ENCODE assay signal across 8 mouse cellular contexts in the genomic region with DNA sequence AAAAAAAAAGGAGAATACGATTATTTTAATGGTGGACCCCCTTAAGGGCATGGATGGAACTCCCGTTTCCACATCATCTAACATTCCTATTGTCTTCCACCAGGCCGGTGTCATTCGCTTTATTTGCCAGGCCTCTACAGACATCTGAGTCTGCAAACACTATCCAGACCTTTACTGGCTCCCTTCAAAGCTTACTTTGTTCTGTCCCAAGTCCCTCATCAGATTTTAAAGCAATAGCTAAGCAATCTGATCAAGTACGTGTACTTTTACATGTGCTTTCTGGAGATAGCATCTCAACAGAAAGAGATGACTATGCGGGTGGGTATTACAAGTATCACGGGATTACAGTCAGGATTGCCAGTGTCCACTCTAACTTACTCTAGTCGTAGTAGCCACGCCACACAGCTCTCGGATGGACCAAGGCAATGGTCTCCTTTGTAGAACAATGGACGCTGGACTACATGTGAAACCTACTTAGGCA. TPM values are rescaled to one million over a fixed set of nuclear protein-coding genes. Genes with fewer than 3 reads are reported as not detected.
A peak's percentile ranks its signal among the peaks of the same experiment; 100 is the strongest.
DNase-seq lines count a peak whose midpoint lies in the region; ATAC-seq lines count a peak whose summit lies in the region.

No protein-coding gene starts in this region.

- peak overlapping the region; percentile 87 for H3K4me3 ChIP-seq in kidney, embryonic 14.5 days (ENCODE audit: low read length)
- peak overlapping the region; percentile 95 for H3K4me3 ChIP-seq in forebrain, embryonic 13.5 days
- H3K4me3 ChIP-seq in liver, embryonic 16.5 days (ENCODE audit: low read depth, low read length): peak overlapping the region; percentile 76

- no peak for ATAC-seq in kidney, embryonic 14.5 days (ENCODE audit: low FRiP score, low TSS enrichment)
- no peak for ATAC-seq in forebrain, embryonic 13.5 days
- ATAC-seq in liver, embryonic 16.5 days (ENCODE audit: low read depth): no peak
- no peak for ATAC-seq in inflammation-experienced regulatory T-cells, adult 6 months

- peak overlapping the region; percentile 83 for H3K9ac ChIP-seq in kidney, embryonic 14.5 days (ENCODE audit: low read depth, low read length)
- peak overlapping the region; percentile 94 for H3K9ac ChIP-seq in forebrain, embryonic 13.5 days
- H3K9ac ChIP-seq in liver, embryonic 16.5 days (ENCODE audit: low read depth, low read length): peak overlapping the region; percentile 83

- 4% methylated on average over 11 of the region's 11 CpGs for whole genome bisulfite sequencing in kidney, embryonic 14.5 days
- WGBS in forebrain, embryonic 13.5 days: 2% methylated on average over 11 of the region's 11 CpGs
- WGBS in liver, embryonic 16.5 days (ENCODE audit: insufficient replicate concordance): 9% methylated on average over 11 of the region's 11 CpGs

- 0 out of 2 replicates have a peak, but pooled peaks cover 1% of the 10 kb centered on the region for H3K4me1 ChIP-seq in kidney, embryonic 14.5 days (ENCODE audit: control insufficient read depth, insufficient read depth, low read length)
- H3K4me1 ChIP-seq in forebrain, embryonic 13.5 days: peaks cover 11% of the 10 kb centered on the region
- H3K4me1 ChIP-seq in liver, embryonic 16.5 days (ENCODE audit: control insufficient read depth, low read depth, low read length): peaks cover 17% of the 10 kb centered on the region

- no peaks in the 10 kb centered on the region for H3K27me3 ChIP-seq in kidney, embryonic 14.5 days (ENCODE audit: control insufficient read depth, insufficient read depth, low read length)
- H3K27me3 ChIP-seq in forebrain, embryonic 13.5 days: no peaks in the 10 kb centered on the region
- H3K27me3 ChIP-seq in liver, embryonic 16.5 days (ENCODE audit: control insufficient read depth, insufficient read depth, low read depth, low read length): no peaks in the 10 kb centered on the region

- no peaks in the 10 kb centered on the region for H3K36me3 ChIP-seq in kidney, embryonic 14.5 days (ENCODE audit: control insufficient read depth, insufficient read depth, low read length)
- H3K36me3 ChIP-seq in forebrain, embryonic 13.5 days (ENCODE audit: poor library complexity, severe bottlenecking): no peaks in the 10 kb centered on the region
- H3K36me3 ChIP-seq in liver, embryonic 16.5 days (ENCODE audit: control insufficient read depth, insufficient read depth): no peaks in the 10 kb centered on the region

- DNase-seq in kidney, adult 18-20 months: no peak
- DNase-seq in MEL-GATA-1-ER (ENCODE audit: extremely low read depth, low read depth): peak; percentile 32
- DNase-seq in ovary, postnatal 10 days (ENCODE audit: low spot score): no peak
- no peak for DNase-seq in yolk sac, embryonic 10.5 days (ENCODE audit: low spot score)

- no peaks in the 10 kb centered on the region for H3K9me3 ChIP-seq in kidney, embryonic 14.5 days (ENCODE audit: control insufficient read depth, low read length)
- H3K9me3 ChIP-seq in forebrain, embryonic 13.5 days (replicated peaks): no peaks in the 10 kb centered on the region
- no peaks in the 10 kb centered on the region for H3K9me3 ChIP-seq in liver, embryonic 16.5 days (replicated peaks; ENCODE audit: control insufficient read depth, low read length)

- peak overlapping the region; percentile 78 for H3K4me2 ChIP-seq in kidney, embryonic 14.5 days (replicated peaks; ENCODE audit: low read depth, low read length)
- peak overlapping the region; percentile 74 for H3K4me2 ChIP-seq in forebrain, embryonic 13.5 days
- H3K4me2 ChIP-seq in liver, embryonic 16.5 days (ENCODE audit: low read depth, low read length): peak overlapping the region; percentile 99

- peak overlapping the region; percentile 100 for H3K27ac ChIP-seq in kidney, embryonic 14.5 days (ENCODE audit: low read depth, low read length)
- peak overlapping the region; percentile 100 for H3K27ac ChIP-seq in forebrain, embryonic 13.5 days
- peak overlapping the region; percentile 94 for H3K27ac ChIP-seq in liver, embryonic 16.5 days (ENCODE audit: low read length)

RNA-seq across cellular contexts. Expression of gene Gsk3b, which starts 1.1 kb away (rescaled TPM):
- 82.6 and 86.2 TPM in 2 replicates for polyA plus RNA-seq in kidney, embryonic 14.5 days (2014; fragmentation: Nextera tagmentation; extraction: Ambion mirVana)
- 140 and 143 TPM in 2 replicates for polyA plus RNA-seq in forebrain, embryonic 13.5 days (2015; fragmentation: Nextera tagmentation; extraction: Ambion mirVana)
- polyA plus RNA-seq in liver, embryonic 16.5 days (2015; fragmentation: Nextera tagmentation; extraction: Ambion mirVana): 9.1 and 9.5 TPM in 2 replicates
- polyA plus RNA-seq in inflammation-experienced regulatory T-cells, adult 6 months (2017; shearing (Covaris generic)): 10 to 100 TPM; 50.3 to 61.0 (median 56.8) TPM
